7 mouse cellular contexts compared by ENCODE assay signal in genomic region chr8:13104691-13105086, GRCm38 (mm10). TPM values are rescaled to one million over a fixed set of nuclear protein-coding genes. Genes with fewer than 3 reads are reported as not detected.
DNase-seq lines count a peak whose midpoint lies in the region; ATAC-seq and TF ChIP-seq lines count a peak whose summit lies in the region.

No protein-coding gene starts in this region.

- under 1% methylated on average over 45 of the region's 45 CpGs for WGBS in intestine, postnatal 0 days
- WGBS in midbrain, embryonic 12.5 days = under 1% methylated on average over 45 of the region's 45 CpGs
- WGBS in small intestine, adult 2 months = under 1% methylated on average over 45 of the region's 45 CpGs

- peak overlapping the region; percentile 94 for H3K4me3 ChIP-seq in intestine, postnatal 0 days (ENCODE audit: low read depth, low read length)
- H3K4me3 ChIP-seq in midbrain, embryonic 12.5 days = peak overlapping the region; percentile 95
- H3K4me3 ChIP-seq in small intestine, adult 2 months (ENCODE audit: low read depth, low read length) = peak overlapping the region; percentile 89

- no peak for TF ChIP-seq CTCF in intestine, postnatal 0 days (IDR thresholded peaks at IDR 0.05; ENCODE audit: low read depth)
- TF ChIP-seq CTCF in small intestine, adult 2 months (IDR thresholded peaks at IDR 0.05; ENCODE audit: extremely low read depth, insufficient read length, insufficient replicate concordance, low read depth, low read length) = no peak

- peak; percentile 93 for DNase-seq in adrenal gland, adult 2 months
- peak; percentile 77 for DNase-seq in embryo, embryonic 11.5 days (ENCODE audit: low read depth, low spot score)
- peak; percentile 79 to 92 for DNase-seq in gastrocnemius, postnatal 4 days (ENCODE audit: low spot score in 2 of 2)
- peak; percentile 93 for DNase-seq in left cerebral cortex, postnatal 4 days

- H3K9me3 ChIP-seq in intestine, postnatal 0 days (ENCODE audit: control insufficient read depth) = no peaks in the 10 kb centered on the region
- H3K9me3 ChIP-seq in midbrain, embryonic 12.5 days = no peaks in the 10 kb centered on the region

- H3K27ac ChIP-seq in intestine, postnatal 0 days (ENCODE audit: low read depth, low read length) = peak overlapping the region; percentile 94
- peak overlapping the region; percentile 91 for H3K27ac ChIP-seq in midbrain, embryonic 12.5 days (replicated peaks)
- peak overlapping the region; percentile 73 for H3K27ac ChIP-seq in small intestine, adult 2 months (ENCODE audit: insufficient read depth, low read depth, low read length)

- 0 out of 2 replicates have a peak, but pooled peaks have one; percentile 15 for TF ChIP-seq POLR2A in small intestine, adult 2 months (IDR thresholded peaks at IDR 0.05; ENCODE audit: low read depth, low read length)

- ATAC-seq in intestine, postnatal 0 days = peak; percentile 70
- ATAC-seq in midbrain, embryonic 12.5 days (ENCODE audit: low FRiP score, low read depth) = peak; percentile 59

- peaks cover 9% of the 10 kb centered on the region for H3K36me3 ChIP-seq in intestine, postnatal 0 days (ENCODE audit: control insufficient read depth, insufficient read depth)
- peaks cover 3% of the 10 kb centered on the region; the same call in 1 of the 2 replicates for H3K36me3 ChIP-seq in midbrain, embryonic 12.5 days
- 0 out of 2 replicates have a peak, but pooled peaks cover 4% of the 10 kb centered on the region for H3K36me3 ChIP-seq in small intestine, adult 2 months (ENCODE audit: control insufficient read depth, insufficient read depth, low read length)

- intact Hi-C loops in left cerebral cortex, postnatal 4 days (cut with DNase I) = no loop called here

- peak overlapping the region; percentile 81 for H3K9ac ChIP-seq in intestine, postnatal 0 days (ENCODE audit: low read depth, low read length)
- peak overlapping the region; percentile 97 for H3K9ac ChIP-seq in midbrain, embryonic 12.5 days (replicated peaks)

- H3K4me1 ChIP-seq in intestine, postnatal 0 days (replicated peaks; ENCODE audit: control insufficient read depth, insufficient read depth, low read length) = peaks cover 7% of the 10 kb centered on the region; the same call in 1 of the 2 replicates
- peaks cover 23% of the 10 kb centered on the region for H3K4me1 ChIP-seq in midbrain, embryonic 12.5 days
- H3K4me1 ChIP-seq in small intestine, adult 2 months (ENCODE audit: control insufficient read depth, insufficient read depth, insufficient read length, low read length) = peaks cover 3% of the 10 kb centered on the region; the same call in 1 of the 2 replicates

- H3K4me2 ChIP-seq in intestine, postnatal 0 days (replicated peaks; ENCODE audit: low read depth) = peak overlapping the region; percentile 77
- H3K4me2 ChIP-seq in midbrain, embryonic 12.5 days (replicated peaks) = peak overlapping the region; percentile 99

- H3K27me3 ChIP-seq in intestine, postnatal 0 days (replicated peaks; ENCODE audit: control insufficient read depth, insufficient read depth, low read length) = no peaks in the 10 kb centered on the region
- H3K27me3 ChIP-seq in midbrain, embryonic 12.5 days = no peaks in the 10 kb centered on the region
- no peaks in the 10 kb centered on the region for H3K27me3 ChIP-seq in small intestine, adult 2 months (ENCODE audit: control insufficient read depth, insufficient read depth, low read length)

RNA-seq across cellular contexts. Expression of gene Pcid2, which starts 0.6 kb away (rescaled TPM):
- total RNA-seq in adrenal gland, adult 2 months (2021) = 10 to 100 TPM; 22.1 to 23.7 TPM
- 27.2 and 28.3 TPM in 2 replicates for polyA plus RNA-seq in adrenal gland, adult 2 months (2012; rRNA removed)
- total RNA-seq in gastrocnemius, postnatal 4 days (2021) = 10 to 100 TPM; 13.9 to 15.9 TPM
- 9.6 TPM in 2 replicates for polyA plus RNA-seq in intestine, postnatal 0 days (2015; fragmentation: Nextera tagmentation; extraction: Ambion mirVana)
- total RNA-seq in left cerebral cortex, postnatal 4 days (2021) = 10 to 100 TPM; 31.5 to 33.8 TPM
- polyA plus RNA-seq in midbrain, embryonic 12.5 days (2016; fragmentation: Nextera tagmentation; extraction: Ambion mirVana) = 58.9 and 62.3 TPM in 2 replicates
- polyA plus RNA-seq in small intestine, adult 2 months (2012; rRNA removed) = 8.5 and 13.0 TPM in 2 replicates

RNA-seq across cellular contexts. Expression of gene Cul4a, which starts 0.7 kb away (rescaled TPM):
- 100 to 1,000 TPM; 108 to 127 TPM for total RNA-seq in adrenal gland, adult 2 months (2021)
- polyA plus RNA-seq in adrenal gland, adult 2 months (2012; rRNA removed) = 123 and 132 TPM in 2 replicates
- 100 to 1,000 TPM in 1 of 2 experiments, 10 to 100 TPM in 1; 99.9 to 112 TPM for total RNA-seq in gastrocnemius, postnatal 4 days (2021)
- polyA plus RNA-seq in intestine, postnatal 0 days (2015; fragmentation: Nextera tagmentation; extraction: Ambion mirVana) = 44.9 and 49.7 TPM in 2 replicates
- 10 to 100 TPM; 67.0 to 67.3 TPM for total RNA-seq in left cerebral cortex, postnatal 4 days (2021)
- 82.1 and 86.1 TPM in 2 replicates for polyA plus RNA-seq in midbrain, embryonic 12.5 days (2016; fragmentation: Nextera tagmentation; extraction: Ambion mirVana)
- polyA plus RNA-seq in small intestine, adult 2 months (2012; rRNA removed) = 19.2 and 23.8 TPM in 2 replicates

RNA-seq across cellular contexts. Expression of gene Proz, which starts 44.0 kb away (rescaled TPM):
- total RNA-seq in adrenal gland, adult 2 months (2021) = under 1 TPM in 1 of 2 experiments, not detected in 1; 0.75 TPM
- polyA plus RNA-seq in adrenal gland, adult 2 months (2012; rRNA removed) = 0.16 TPM in 1 of 2 replicates, not detected in the other
- total RNA-seq in gastrocnemius, postnatal 4 days (2021) = under 1 TPM; 0.12 to 0.49 TPM
- 15.9 and 19.5 TPM in 2 replicates for polyA plus RNA-seq in intestine, postnatal 0 days (2015; fragmentation: Nextera tagmentation; extraction: Ambion mirVana)
- total RNA-seq in left cerebral cortex, postnatal 4 days (2021) = not detected
- polyA plus RNA-seq in midbrain, embryonic 12.5 days (2016; fragmentation: Nextera tagmentation; extraction: Ambion mirVana) = 0.56 and 0.98 TPM in 2 replicates
- 28.0 and 33.2 TPM in 2 replicates for polyA plus RNA-seq in small intestine, adult 2 months (2012; rRNA removed)

RNA-seq across cellular contexts. Expression of gene Lamp1, which starts 54.3 kb away (rescaled TPM):
- 100 to 1,000 TPM; 476 to 520 TPM for total RNA-seq in adrenal gland, adult 2 months (2021)
- polyA plus RNA-seq in adrenal gland, adult 2 months (2012; rRNA removed) = 336 and 366 TPM in 2 replicates
- 100 to 1,000 TPM; 265 to 276 TPM for total RNA-seq in gastrocnemius, postnatal 4 days (2021)
- polyA plus RNA-seq in intestine, postnatal 0 days (2015; fragmentation: Nextera tagmentation; extraction: Ambion mirVana) = 847 and 854 TPM in 2 replicates
- 100 to 1,000 TPM; 241 to 259 TPM for total RNA-seq in left cerebral cortex, postnatal 4 days (2021)
- polyA plus RNA-seq in midbrain, embryonic 12.5 days (2016; fragmentation: Nextera tagmentation; extraction: Ambion mirVana) = 242 and 251 TPM in 2 replicates
- polyA plus RNA-seq in small intestine, adult 2 months (2012; rRNA removed) = 355 and 658 TPM in 2 replicates

Comparison
In these comparisons a context has a peak if more than half of its experiments do, and no peak if none do; other contexts are left out.
1. Peak in every context shown above with its lines: DNase-seq, ATAC-seq, H3K4me3 ChIP-seq and H3K27ac ChIP-seq.